Mouse (Mus musculus) intestine, postnatal 0 days (tissue): ENCODE measurements around the gene Cish. TPM values are rescaled to one million over a fixed set of nuclear protein-coding genes. Genes with fewer than 3 reads are reported as not detected.
A peak's percentile ranks its signal among the peaks of the same experiment; 100 is the strongest.

ENCODE experiments used
- ATAC-seq: fragments of 200-750 bp; cut with Nextera tagmentation; 2 replicates; pipeline ENCODE4 v1.8.0; 2017; ENCODE audit warnings: mild to moderate bottlenecking, moderate TSS enrichment, moderate library complexity
- H3K27ac ChIP-seq: fragments of 300-500 bp; sonication (generic); 2 replicates; pipeline ENCODE4 v1.5.1; 2014; ENCODE audit warnings: mild to moderate bottlenecking, low read depth, low read length, moderate library complexity
- H3K27me3 ChIP-seq: fragments of 300-500 bp; sonication (generic); replicated peaks from 2 replicates; pipeline ENCODE4 v1.6.1; 2014; ENCODE audit warnings: low read length, mixed read lengths; ENCODE audit not compliant: control insufficient read depth, insufficient read depth
- H3K36me3 ChIP-seq: fragments of 300-500 bp; sonication (generic); 2 replicates; pipeline ENCODE4 v1.6.1; 2014; ENCODE audit warnings: mild to moderate bottlenecking, moderate library complexity; ENCODE audit not compliant: control insufficient read depth, insufficient read depth
- H3K4me1 ChIP-seq: fragments of 300-500 bp; sonication (generic); replicated peaks from 2 replicates; pipeline ENCODE4 v1.6.1; 2014; ENCODE audit warnings: antibody characterized with exemption, low read length, mixed read lengths; ENCODE audit not compliant: control insufficient read depth, insufficient read depth
- H3K4me2 ChIP-seq: fragments of 300-500 bp; sonication (generic); replicated peaks from 2 replicates; pipeline ENCODE4 v1.6.1; 2014; ENCODE audit warnings: low read depth, mild to moderate bottlenecking, moderate library complexity
- H3K4me3 ChIP-seq: fragments of 300-500 bp; sonication (generic); 2 replicates; pipeline ENCODE4 v1.5.1; 2014; ENCODE audit warnings: low read depth, low read length
- H3K9ac ChIP-seq: fragments of 300-500 bp; sonication (generic); 2 replicates; pipeline ENCODE4 v1.6.1; 2014; ENCODE audit warnings: mild to moderate bottlenecking, low read depth, low read length
- H3K9me3 ChIP-seq: fragments of 300-500 bp; sonication (generic); 2 replicates; pipeline ENCODE4 v1.6.1; 2016; ENCODE audit warnings: mixed run types; ENCODE audit not compliant: control insufficient read depth
- CTCF ChIP-seq: sonication (generic); IDR thresholded peaks from 2 replicates; pipeline ENCODE4 v1.5.1; 2016; ENCODE audit warnings: low read depth, mild to moderate bottlenecking, control low read depth, antibody characterized with exemption, moderate library complexity
- WGBS: fragments of 180-500 bp; shearing (Covaris S2); extraction: QIAGEN DNeasy Blood & Tissue Kit; methylation state at CpG from one replicate; pipeline ENCODE4 v1.1.7; 2014; 5-methylcytosine and 5-hydroxymethylcytosine counted together
- polyA plus RNA-seq: library from polyadenylated mRNA; unstranded; fragments of >200 nt; fragmentation: Nextera tagmentation; extraction: Ambion mirVana; gene quantifications from 2 replicates; pipeline ENCODE4 v1.2.1, GENCODE M21; 2015

Cish gene
- polyA plus RNA-seq, 1 experiment from 2014 or later, result 12.1 TPM

DNA sequence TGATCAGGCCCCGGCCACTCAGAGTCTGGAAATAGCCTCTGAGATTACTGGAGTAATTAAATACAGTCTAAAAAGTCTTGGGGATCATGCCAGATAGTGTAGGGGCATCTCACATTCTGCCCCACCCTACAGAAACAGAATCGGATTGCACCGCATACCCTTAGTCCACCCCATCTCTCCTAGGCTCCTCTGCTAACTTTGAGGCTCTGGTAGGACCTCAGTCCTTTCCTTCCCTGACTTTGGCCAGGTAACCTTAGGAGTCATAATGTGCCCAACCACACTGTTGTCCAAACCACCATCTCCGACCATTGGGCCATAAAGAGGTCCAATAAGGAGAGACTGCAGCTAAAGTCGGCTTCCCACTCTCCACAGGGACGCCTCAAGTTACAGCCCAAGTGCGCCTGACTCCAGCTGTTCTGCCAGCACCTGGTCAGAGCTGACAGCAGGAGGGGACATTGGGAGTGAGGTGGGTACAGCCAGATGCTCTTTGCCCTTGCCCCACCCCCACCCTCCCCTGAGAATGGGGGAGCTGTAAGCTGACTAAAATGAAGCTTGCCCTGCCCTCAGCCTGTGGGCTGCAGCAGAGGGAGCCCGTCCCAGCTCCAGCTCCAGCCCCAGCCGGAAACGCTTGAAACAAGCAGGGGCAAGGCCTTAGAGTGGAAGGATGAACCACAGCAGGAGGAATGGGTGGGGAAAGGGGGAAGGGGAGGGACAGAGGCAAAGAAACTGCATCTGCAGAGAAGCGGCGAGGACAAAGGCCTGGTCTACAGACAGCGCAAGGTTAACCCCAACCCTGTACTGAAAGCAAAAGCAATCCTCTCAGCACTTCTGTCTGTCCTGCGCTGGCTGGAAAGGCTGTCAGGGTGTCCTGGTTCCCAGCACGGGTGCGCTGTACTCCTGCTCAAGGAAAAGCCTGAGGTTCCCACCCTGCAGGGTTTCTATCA lies 16.2 kb upstream of the Cish start:
- Histone ChIP-seq H3K4me2 (peak overlapping the region; percentile 54), H3K9me3 (no peaks in the 10 kb centered on the region), H3K4me3 (peak overlapping the region; percentile 7; the same call in 1 of the 2 replicates), H3K27me3 (no peaks in the 10 kb centered on the region), H3K36me3 (peaks cover 3% of the 10 kb centered on the region; the same call in 1 of the 2 replicates), H3K27ac (peak overlapping the region; percentile 55), H3K4me1 (peaks cover 15% of the 10 kb centered on the region), H3K9ac (no peak overlapping the region)
- 14% methylated on average over 16 of the region's 16 CpGs for WGBS
- peak; percentile 64 for ATAC-seq
- TF ChIP-seq CTCF, result peak; percentile 28; the same call in 1 of the 2 replicates

DNA sequence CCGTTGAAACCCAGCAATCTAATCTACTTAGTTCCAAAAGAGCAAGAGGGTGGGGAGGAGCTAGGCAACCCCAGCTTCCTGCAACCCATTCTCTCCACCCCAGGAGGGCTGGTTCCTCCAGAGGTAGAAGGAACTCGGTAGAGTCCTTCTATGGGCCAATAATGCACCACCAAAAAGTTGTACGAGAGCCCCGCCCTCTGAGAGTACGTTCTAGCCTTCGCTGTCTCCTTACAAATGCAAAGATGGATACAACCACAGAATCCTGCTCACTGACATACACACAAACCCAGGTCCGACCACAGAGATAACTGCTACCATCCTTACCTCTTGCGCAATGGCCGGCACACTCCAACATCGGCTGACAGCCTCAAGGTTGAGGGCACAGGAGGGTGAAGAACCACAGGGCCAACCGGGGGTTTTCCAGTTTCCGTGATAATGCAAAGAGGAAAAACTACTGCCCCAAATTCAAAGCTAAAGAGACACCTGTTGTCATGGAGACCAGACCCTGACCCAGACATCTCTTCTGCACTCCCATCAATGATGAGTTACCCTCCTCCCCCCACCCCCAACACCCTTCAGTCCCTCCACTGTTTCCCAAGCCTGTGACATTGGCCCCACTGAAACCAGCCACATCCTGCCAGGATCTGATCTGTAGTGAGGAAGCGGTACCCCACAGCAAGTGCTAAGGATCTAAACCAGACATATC lies 15.4 kb upstream of the Cish start:
- peaks cover 3% of the 10 kb centered on the region; the same call in 1 of the 2 replicates for H3K36me3 ChIP-seq
- WGBS, result 51% methylated on average over 13 of the region's 13 CpGs
- ATAC-seq, result peak; percentile 34
- no peak for TF ChIP-seq CTCF
- H3K9me3 ChIP-seq, result no peaks in the 10 kb centered on the region
- H3K27ac ChIP-seq, result peak overlapping the region; percentile 55; the same call in 1 of the 2 replicates
- no peaks in the 10 kb centered on the region for H3K27me3 ChIP-seq
- H3K4me1 ChIP-seq, result peaks cover 15% of the 10 kb centered on the region
- peak overlapping the region; percentile 7; the same call in 1 of the 2 replicates for H3K4me3 ChIP-seq
- no peak overlapping the region for H3K9ac ChIP-seq
- peak overlapping the region; percentile 54 for H3K4me2 ChIP-seq

GRCm38 (mm10) chr9:107281241-107281987 lies 14.4 kb upstream of the Cish start:
- H3K9me3 ChIP-seq, result no peaks in the 10 kb centered on the region
- no peak overlapping the region for H3K4me2 ChIP-seq
- H3K4me3 ChIP-seq, result no peak overlapping the region
- H3K27me3 ChIP-seq, result no peaks in the 10 kb centered on the region
- ATAC-seq, result no peak
- peaks cover 15% of the 10 kb centered on the region for H3K4me1 ChIP-seq
- H3K9ac ChIP-seq, result no peak overlapping the region
- peaks cover 3% of the 10 kb centered on the region; the same call in 1 of the 2 replicates for H3K36me3 ChIP-seq
- no peak overlapping the region for H3K27ac ChIP-seq
- no peak for TF ChIP-seq CTCF
- WGBS, result 91% methylated on average over 5 of the region's 5 CpGs

DNA sequence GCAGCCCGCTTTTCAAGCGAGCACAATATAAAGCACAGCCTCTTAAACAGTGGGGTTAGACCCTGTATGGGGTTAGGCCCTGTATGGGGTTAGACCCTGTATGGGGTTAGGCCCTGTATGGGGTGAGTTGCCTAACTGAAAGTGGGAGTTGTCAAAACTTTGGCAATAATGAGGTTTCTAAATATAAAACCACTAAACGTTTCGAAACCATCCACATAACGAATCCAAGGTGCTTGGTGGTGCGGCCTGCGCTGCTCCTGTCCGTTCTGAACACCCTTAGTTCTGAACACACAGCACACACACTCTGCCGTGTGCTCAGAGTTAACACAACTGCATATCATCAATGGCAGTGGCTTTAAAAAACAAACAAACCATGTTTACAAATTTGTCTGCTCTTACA lies 12.9 kb upstream of the Cish start:
- no peak overlapping the region for H3K27ac ChIP-seq
- H3K4me2 ChIP-seq, result no peak overlapping the region
- TF ChIP-seq CTCF, result no peak
- H3K27me3 ChIP-seq, result no peaks in the 10 kb centered on the region
- H3K36me3 ChIP-seq, result 0 out of 2 replicates have a peak, but pooled peaks cover 3% of the 10 kb centered on the region
- H3K9me3 ChIP-seq, result no peaks in the 10 kb centered on the region
- WGBS, result 85% methylated on average over 9 of the region's 9 CpGs
- ATAC-seq, result no peak
- H3K4me1 ChIP-seq, result peaks cover 15% of the 10 kb centered on the region
- H3K4me3 ChIP-seq, result no peak overlapping the region
- H3K9ac ChIP-seq, result no peak overlapping the region

- 0 out of 2 replicates have a peak, but pooled peaks cover 3% of the 10 kb centered on the region for H3K36me3 ChIP-seq
- no peaks in the 10 kb centered on the region for H3K9me3 ChIP-seq
- no peak overlapping the region for H3K9ac ChIP-seq
- no peak overlapping the region for H3K27ac ChIP-seq
- no peak overlapping the region for H3K4me2 ChIP-seq
- ATAC-seq, result no peak
- H3K27me3 ChIP-seq, result no peaks in the 10 kb centered on the region
- no peak for TF ChIP-seq CTCF
- 15% methylated on average over 3 of the region's 3 CpGs for WGBS
- no peak overlapping the region for H3K4me3 ChIP-seq
- peaks cover 5% of the 10 kb centered on the region; the same call in 1 of the 2 replicates for H3K4me1 ChIP-seq
These were observed 10.8 kb upstream of the Cish start for GRCm38 (mm10) chr9:107285009-107285408.
